ENCODE assay signal across 25 mouse cellular contexts in the genomic region with DNA sequence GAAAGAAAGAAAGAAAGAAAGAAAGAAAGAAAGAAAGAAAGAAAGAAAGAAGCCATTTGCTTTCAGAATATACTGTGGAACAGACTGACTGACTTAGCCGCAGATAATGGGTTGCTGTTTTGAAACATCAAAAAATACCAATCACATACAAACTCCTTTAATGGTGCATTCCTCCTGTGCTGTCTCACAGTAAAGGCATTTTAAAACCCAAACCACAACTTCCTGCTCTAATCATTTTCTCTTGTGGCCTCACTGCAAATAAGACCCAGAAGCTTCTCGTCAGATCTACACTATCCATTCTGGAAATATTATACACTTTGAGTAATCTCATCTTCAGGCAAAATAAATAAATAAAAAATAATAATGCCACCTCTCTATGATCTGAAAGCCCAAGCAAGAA. TPM values are rescaled to one million over a fixed set of nuclear protein-coding genes. Genes with fewer than 3 reads are reported as not detected.
DNase-seq lines count a peak whose midpoint lies in the region; ATAC-seq and TF ChIP-seq lines count a peak whose summit lies in the region.
"Had no signal": no experiment of that assay in that cellular context is flagged by ENCODE, and none has a peak within 500 bp of the region (broad histone marks: within the 10 kb centered on the region; RNA-seq: fewer than 3 reads in every experiment).

No protein-coding gene starts in this region.

- no peak overlapping the region for H3K9ac ChIP-seq in intestine, embryonic 15.5 days
- H3K9ac ChIP-seq: embryonic facial prominence, embryonic 13.5 days; embryonic facial prominence, embryonic 15.5 days; forebrain, embryonic 13.5 days; forebrain, embryonic 15.5 days; forebrain, postnatal 0 days had no signal

- no peaks in the 10 kb centered on the region for H3K9me3 ChIP-seq in forebrain, embryonic 10.5 days
- H3K9me3 ChIP-seq in intestine, embryonic 15.5 days: no peaks in the 10 kb centered on the region
- H3K9me3 ChIP-seq: embryonic facial prominence, embryonic 13.5 days; embryonic facial prominence, embryonic 15.5 days; forebrain, embryonic 13.5 days; forebrain, embryonic 15.5 days; G1E had no signal

- no peak overlapping the region for H3K4me2 ChIP-seq in intestine, embryonic 15.5 days (replicated peaks)
- H3K4me2 ChIP-seq: embryonic facial prominence, embryonic 13.5 days; embryonic facial prominence, embryonic 15.5 days; forebrain, embryonic 13.5 days; forebrain, embryonic 15.5 days had no signal

- POLR2A ChIA-PET in Patski (lab: Charles Lee): interaction anchor here (0.6 kb wide), 1 partner anchor 103 kb away, joined by 3 read pairs; no protein-coding TSS in a partner anchor

- TF ChIP-seq POLR2A in cerebellum, adult 2 months (IDR thresholded peaks at IDR 0.05; ENCODE audit: borderline replicate concordance, insufficient read depth, low read length): no peak

- 90% methylated on average over 2 of the region's 2 CpGs for WGBS in forebrain, embryonic 10.5 days
- 64% methylated on average over 2 of the region's 2 CpGs for WGBS in intestine, embryonic 15.5 days
- 98% methylated on average over 2 of the region's 2 CpGs for WGBS in cerebellum, adult 2 months

- CTCF ChIA-PET in Patski (lab: Charles Lee): interaction anchor here (0.7 to 1.8 kb wide), 5 partner anchors 12 to 99 kb away, joined by 3 to 4 read pairs (median 3); no protein-coding TSS in a partner anchor

- no peaks in the 10 kb centered on the region for H3K27me3 ChIP-seq in Patski
- H3K27me3 ChIP-seq in forebrain, embryonic 10.5 days (ENCODE audit: poor library complexity, severe bottlenecking): no peaks in the 10 kb centered on the region
- no peaks in the 10 kb centered on the region for H3K27me3 ChIP-seq in intestine, embryonic 15.5 days (replicated peaks)
- H3K27me3 ChIP-seq in cerebellum, adult 2 months (ENCODE audit: control insufficient read depth, insufficient read depth, low read length): no peaks in the 10 kb centered on the region
- H3K27me3 ChIP-seq: CH12.LX; embryonic facial prominence, embryonic 13.5 days; embryonic facial prominence, embryonic 15.5 days; forebrain, embryonic 13.5 days; forebrain, embryonic 15.5 days had no signal

- H3K36me3 ChIP-seq in forebrain, embryonic 10.5 days (replicated peaks): no peaks in the 10 kb centered on the region
- no peaks in the 10 kb centered on the region for H3K36me3 ChIP-seq in intestine, embryonic 15.5 days
- H3K36me3 ChIP-seq: embryonic facial prominence, embryonic 13.5 days; embryonic facial prominence, embryonic 15.5 days; forebrain, embryonic 15.5 days; G1E had no signal

- no peak overlapping the region for H3K27ac ChIP-seq in forebrain, embryonic 10.5 days
- no peak overlapping the region for H3K27ac ChIP-seq in intestine, embryonic 15.5 days
- H3K27ac ChIP-seq in cerebellum, adult 2 months (ENCODE audit: insufficient read depth, low read length): no peak overlapping the region
- H3K27ac ChIP-seq: embryonic facial prominence, embryonic 13.5 days; embryonic facial prominence, embryonic 15.5 days; forebrain, embryonic 13.5 days; forebrain, embryonic 15.5 days had no signal

- DNase-seq in 3T3-L1 (ENCODE audit: low read depth, low spot score): peak; percentile 91
- DNase-seq in Muller cell, postnatal 12 days (ENCODE audit: inconsistent ontology term): peak; percentile 76
- peak; percentile 24 for DNase-seq in Patski (ENCODE audit: low read depth, low spot score)
- no peak for DNase-seq in cerebellum, adult 11-12 months
- DNase-seq in forebrain, embryonic 10.5 days (ENCODE audit: extremely low spot score, low spot score): no peak
- DNase-seq in cerebellum, adult 2 months: no peak
- DNase-seq: adrenal gland, adult 2 months; adrenal gland, postnatal 10 days; adrenal gland, postnatal 25 days; cerebellum, adult 11 months; cerebellum, adult 8-10 months; cerebellum, adult 9-11 months; cerebellum, postnatal 14 days; cerebellum, postnatal 36 days; embryo, embryonic 11 days; forebrain, postnatal 0 days had no signal

- no peak overlapping the region for H3K4me3 ChIP-seq in forebrain, embryonic 10.5 days
- no peak overlapping the region for H3K4me3 ChIP-seq in intestine, embryonic 15.5 days (replicated peaks)
- H3K4me3 ChIP-seq in cerebellum, adult 2 months (replicated peaks; ENCODE audit: insufficient read depth, low read depth, low read length): no peak overlapping the region
- H3K4me3 ChIP-seq: embryonic facial prominence, embryonic 13.5 days; embryonic facial prominence, embryonic 15.5 days; erythroblast, embryonic 14.5 days; forebrain, embryonic 13.5 days; forebrain, embryonic 15.5 days had no signal

- peak; percentile 92 for ATAC-seq in Patski
- no peak for ATAC-seq in intestine, embryonic 15.5 days
- ATAC-seq: CD4-positive, CD25-positive, alpha-beta regulatory T cell, adult 4 months; forebrain, embryonic 13.5 days; forebrain, embryonic 15.5 days; forebrain, postnatal 0 days had no signal

- in situ Hi-C loops in Patski (cut with MboI; ENCODE audit: low pct_unique_long_range_greater_than_20kb): loop anchor here (25.0 kb wide), 1 partner anchor 553 kb away; a partner anchor contains a TSS

- no peak for TF ChIP-seq CTCF in Patski (IDR thresholded peaks at IDR 0.05)
- no peak for TF ChIP-seq CTCF in cerebellum, adult 2 months (IDR thresholded peaks at IDR 0.05; ENCODE audit: borderline replicate concordance, insufficient read depth, low read depth, low read length)

- H3K4me1 ChIP-seq in forebrain, embryonic 10.5 days: no peaks in the 10 kb centered on the region
- no peaks in the 10 kb centered on the region for H3K4me1 ChIP-seq in intestine, embryonic 15.5 days (replicated peaks)
- no peaks in the 10 kb centered on the region for H3K4me1 ChIP-seq in cerebellum, adult 2 months (ENCODE audit: control insufficient read depth, insufficient read depth, low read length)
- H3K4me1 ChIP-seq: embryonic facial prominence, embryonic 13.5 days; embryonic facial prominence, embryonic 15.5 days; forebrain, embryonic 13.5 days; forebrain, embryonic 15.5 days had no signal

RNA-seq across cellular contexts. Expression of a gene that starts 50.4 kb away (rescaled TPM):
- 63.9 TPM for polyA plus RNA-seq in Patski (2021)
- polyA plus RNA-seq in forebrain, embryonic 10.5 days (2016; fragmentation: Nextera tagmentation; extraction: Ambion mirVana): 90.6 and 93.6 TPM in 2 replicates
- polyA plus RNA-seq in intestine, embryonic 15.5 days (2015; fragmentation: Nextera tagmentation; extraction: Ambion mirVana): 64.3 and 72.0 TPM in 2 replicates
- polyA plus RNA-seq in cerebellum, adult 2 months (2012; rRNA removed): 35.5 and 41.3 TPM in 2 replicates

Comparison
In these comparisons a context has a peak if more than half of its experiments do, and no peak if none do; other contexts are left out.
1. DNase-seq: peak in 3T3-L1 (single experiment), Muller cell, postnatal 12 days (single experiment) and Patski (single experiment); none in cerebellum, adult 11-12 months (single experiment), forebrain, embryonic 10.5 days (single experiment) and cerebellum, adult 2 months (0 of 2).